In genomic region chr13:100744036-100744744, GRCm38 (mm10) we compare ENCODE assay signal across 8 mouse cellular contexts. TPM values are rescaled to one million over a fixed set of nuclear protein-coding genes. Genes with fewer than 3 reads are reported as not detected.
DNase-seq lines count a peak whose midpoint lies in the region; ATAC-seq lines count a peak whose summit lies in the region.

TSS of gene Mrps36 (minus strand) at chr13:100744659.

- peak within 1 kb of the TSS; percentile 87 for H3K9ac ChIP-seq in intestine, embryonic 14.5 days (ENCODE audit: low read length)

- H3K36me3 ChIP-seq in intestine, embryonic 14.5 days (ENCODE audit: control insufficient read depth, insufficient read depth, low read length) = peaks cover 11% of the 10 kb centered on the region; the same call in 1 of the 2 replicates

- peak within 1 kb of the TSS; percentile 98 for H3K27ac ChIP-seq in intestine, embryonic 14.5 days (ENCODE audit: low read depth)

- peak within 1 kb of the TSS; percentile 94 for H3K4me3 ChIP-seq in intestine, embryonic 14.5 days (ENCODE audit: low read depth, low read length)

- peak; percentile 96 for ATAC-seq in intestine, embryonic 14.5 days (replicated peaks; ENCODE audit: low FRiP score, low TSS enrichment, low read depth)

- H3K4me1 ChIP-seq in intestine, embryonic 14.5 days (replicated peaks; ENCODE audit: control insufficient read depth, insufficient read depth, low read length) = peaks cover 5% of the 10 kb centered on the region; the same call in 1 of the 2 replicates

- intact Hi-C loops in left cerebral cortex, postnatal 14 days (cut with DNase I) = loop anchor here (5.0 kb wide), 1 partner anchor 43 kb away; the partner anchor contains the start of gene Ccnb1

- no peaks in the 10 kb centered on the region for H3K27me3 ChIP-seq in intestine, embryonic 14.5 days (replicated peaks; ENCODE audit: control insufficient read depth, insufficient read depth, low read length)

- H3K9me3 ChIP-seq in intestine, embryonic 14.5 days (ENCODE audit: control insufficient read depth, low read length) = no peaks in the 10 kb centered on the region

- DNase-seq in adrenal gland, adult (ENCODE audit: inconsistent age in 2 of 2, low spot score in 1 of 2) = peak; percentile 96 to 98
- DNase-seq in embryo, embryonic 10.5 days (ENCODE audit: low spot score) = peak; percentile 97
- peak; percentile 91 for DNase-seq in gastrocnemius, postnatal 25 days
- peak; percentile 95 for DNase-seq in intestine, embryonic 14.5 days (ENCODE audit: low spot score)
- DNase-seq in left cerebral cortex, postnatal 14 days (ENCODE audit: low spot score in 2 of 2) = peak; percentile 88 to 90
- DNase-seq in mesoderm, embryonic 11.5 days (ENCODE audit: low read depth, low spot score) = peak; percentile 94
- peak; percentile 90 to 93 for DNase-seq in right cerebral cortex, postnatal 36 days (ENCODE audit: low spot score in 2 of 2)
- DNase-seq in yolk sac, embryonic 10.5 days (ENCODE audit: low spot score) = peak; percentile 94

- peak within 1 kb of the TSS; percentile 56 for H3K4me2 ChIP-seq in intestine, embryonic 14.5 days (ENCODE audit: low read length)

- 0% methylated on average over 52 of the region's 52 CpGs for WGBS in intestine, embryonic 14.5 days

RNA-seq across cellular contexts. Expression of gene Mrps36, which starts in this region (rescaled TPM):
- 100 to 1,000 TPM; 145 to 155 TPM for total RNA-seq in gastrocnemius, postnatal 25 days (2021)
- 199 and 219 TPM in 2 replicates for polyA plus RNA-seq in intestine, embryonic 14.5 days (2014; fragmentation: Nextera tagmentation; extraction: Ambion mirVana)
- total RNA-seq in left cerebral cortex, postnatal 14 days (2021) = 10 to 100 TPM; 66.7 to 74.3 TPM

Comparison
In these comparisons a context has a peak if more than half of its experiments do, and no peak if none do; other contexts are left out.
1. Peak in every context shown above with its lines: DNase-seq, ATAC-seq, H3K4me3 ChIP-seq and H3K27ac ChIP-seq.